Mouse (Mus musculus): ENCODE results near the gene Ccdc85b. TPM values are rescaled to one million over a fixed set of nuclear protein-coding genes. Genes with fewer than 3 reads are reported as not detected.
"Not testable (repeated sequence)": the region's sequence is repeated elsewhere in the genome, so short reads cannot be mapped to it uniquely, and the experiment has no call there.

Ccdc85b gene
- polyA plus RNA-seq, 1 experiment, result 3.3 TPM

DNA sequence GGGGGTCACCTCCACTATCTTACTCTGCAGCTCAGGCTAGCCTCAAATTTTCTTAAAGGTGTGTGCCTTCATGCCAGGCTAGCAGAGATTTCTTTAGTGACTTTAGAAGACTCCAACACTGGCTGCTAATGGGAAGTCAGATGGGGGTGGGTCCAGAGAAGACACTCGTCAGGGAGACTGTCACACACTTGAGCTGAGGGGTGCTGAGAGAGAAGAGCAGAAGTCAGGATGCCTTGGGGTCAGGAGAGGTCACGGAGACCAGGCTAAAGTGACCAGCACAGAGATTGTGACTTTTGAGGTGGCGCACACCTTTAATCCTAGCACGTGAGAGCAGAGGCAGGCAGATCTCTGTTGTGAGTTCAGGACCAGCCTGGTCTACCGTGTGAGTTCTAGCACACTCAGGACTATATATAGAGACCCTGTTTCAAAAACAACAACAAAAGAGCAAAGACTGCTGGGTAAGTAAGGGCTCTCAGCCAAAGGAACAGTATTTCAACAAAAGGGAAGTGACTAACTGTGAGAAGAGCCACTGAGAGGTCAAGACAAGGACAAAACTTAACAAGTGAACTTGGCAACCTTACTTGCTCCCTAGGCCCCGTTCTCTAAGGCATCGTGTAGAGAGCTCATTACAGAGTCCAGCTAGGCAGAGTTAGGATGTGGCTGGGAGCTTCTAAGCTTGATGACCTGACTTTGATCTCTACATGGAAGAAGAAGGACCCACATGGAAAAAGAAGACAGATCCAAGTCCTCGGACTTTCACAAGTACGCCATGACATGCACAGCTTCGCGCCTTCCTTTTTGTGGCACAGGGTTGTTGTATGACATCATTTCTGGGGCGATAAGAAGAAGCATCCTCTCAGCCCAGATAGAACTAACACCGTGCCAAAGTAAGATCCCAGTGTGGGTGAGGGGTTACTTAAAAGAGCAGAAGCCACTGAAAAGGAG, 49.4 kb downstream of the Ccdc85b start:
- Histone ChIP-seq H3K4me1 (ENCODE audit: control insufficient read depth, insufficient read depth, low read length) (peaks cover 3% of the 10 kb centered on the region), H3K27me3 (ENCODE audit: control insufficient read depth, insufficient read depth, low read length, poor library complexity, severe bottlenecking) (no peaks in the 10 kb centered on the region), H3K9ac (ENCODE audit: low read depth, poor library complexity, severe bottlenecking) (no peak overlapping the region), H3K9me3 (replicated peaks; ENCODE audit: control insufficient read depth, insufficient read depth, low read length, poor library complexity, severe bottlenecking) (no peaks in the 10 kb centered on the region), H3K27ac (ENCODE audit: insufficient read depth, low read length) (no peak overlapping the region), H3K36me3 (ENCODE audit: control insufficient read depth, insufficient read depth, low read length, poor library complexity, severe bottlenecking) (no peaks in the 10 kb centered on the region), H3K4me3 (ENCODE audit: low read depth, low read length) (no peak overlapping the region)
- TF ChIP-seq EP300 (IDR thresholded peaks at IDR 0.05; ENCODE audit: insufficient read depth, low read depth, low read length), result no peak
- no peak for TF ChIP-seq POLR2A (IDR thresholded peaks at IDR 0.05; ENCODE audit: insufficient read depth, low read length)
- no peak for TF ChIP-seq CTCF (IDR thresholded peaks at IDR 0.05; ENCODE audit: low read depth, low read length)

DNA sequence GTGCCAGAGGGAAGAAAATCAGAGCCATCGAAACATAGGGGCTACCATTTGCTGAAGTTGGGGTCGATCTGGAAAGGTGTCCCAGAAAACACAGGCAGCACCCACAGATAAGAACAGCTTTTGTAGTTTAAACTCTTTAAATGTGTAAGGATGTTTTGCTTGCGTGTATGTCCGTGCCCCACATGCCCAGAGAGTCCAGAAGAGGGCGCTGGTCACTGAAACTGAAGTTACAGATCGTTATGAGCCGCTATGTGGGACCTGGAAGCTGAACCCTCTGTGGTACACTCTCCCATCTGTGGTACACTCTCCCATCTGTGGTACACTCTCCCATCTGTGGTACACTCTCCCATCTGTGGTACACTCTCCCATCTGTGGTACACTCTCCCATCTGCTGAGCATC, 50.6 kb downstream of the Ccdc85b start:
- Histone ChIP-seq H3K36me3 (ENCODE audit: control insufficient read depth, insufficient read depth, low read length, poor library complexity, severe bottlenecking) (no peaks in the 10 kb centered on the region), H3K9ac (ENCODE audit: low read depth, poor library complexity, severe bottlenecking) (peak overlapping the region; percentile 72), H3K4me3 (ENCODE audit: low read depth, low read length) (peak overlapping the region; percentile 94), H3K4me1 (ENCODE audit: control insufficient read depth, insufficient read depth, low read length) (peaks cover 3% of the 10 kb centered on the region), H3K9me3 (replicated peaks; ENCODE audit: control insufficient read depth, insufficient read depth, low read length, poor library complexity, severe bottlenecking) (no peaks in the 10 kb centered on the region), H3K27ac (ENCODE audit: insufficient read depth, low read length) (peak overlapping the region; percentile 85), H3K27me3 (ENCODE audit: control insufficient read depth, insufficient read depth, low read length, poor library complexity, severe bottlenecking) (no peaks in the 10 kb centered on the region)
- TF ChIP-seq CTCF (IDR thresholded peaks at IDR 0.05; ENCODE audit: low read depth, low read length) (peak; percentile 73), EP300 (IDR thresholded peaks at IDR 0.05; ENCODE audit: insufficient read depth, low read depth, low read length) (no peak), POLR2A (IDR thresholded peaks at IDR 0.05; ENCODE audit: insufficient read depth, low read length) (no peak)

DNA sequence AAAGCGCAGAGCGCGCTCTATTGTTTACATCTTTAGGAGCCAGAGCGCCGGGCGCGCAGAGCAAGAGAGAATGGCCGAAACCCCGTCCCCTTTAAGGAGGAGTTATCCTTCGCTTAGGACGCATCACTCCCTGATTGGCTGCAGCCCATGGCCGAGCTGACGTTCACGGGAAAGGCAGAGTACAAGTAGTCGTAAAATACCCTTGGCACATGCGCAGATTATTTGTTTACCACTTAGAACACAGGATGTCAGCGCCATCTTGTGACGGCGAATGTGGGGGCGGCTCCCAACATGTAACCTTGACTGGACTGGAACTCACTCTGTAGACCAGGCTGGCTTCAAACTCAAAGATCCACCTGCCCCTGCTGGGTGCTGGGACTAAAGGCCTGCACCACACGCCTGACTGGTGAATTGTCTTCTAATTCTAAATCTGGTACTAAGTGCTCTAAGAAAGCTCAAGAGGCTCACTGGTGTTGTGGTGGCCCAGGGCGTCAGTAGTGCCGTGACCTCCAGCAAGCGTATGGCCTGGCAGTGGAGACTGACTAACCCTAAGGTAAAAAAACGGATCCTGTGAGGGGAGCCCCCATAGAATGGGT, 51.1 kb downstream of the Ccdc85b start:
- Histone ChIP-seq H3K9ac (ENCODE audit: low read depth, poor library complexity, severe bottlenecking) (peak overlapping the region; percentile 72), H3K4me3 (ENCODE audit: low read depth, low read length) (peak overlapping the region; percentile 94), H3K27ac (ENCODE audit: insufficient read depth, low read length) (peak overlapping the region; percentile 85)
- not testable (repeated sequence) for H3K9me3 ChIP-seq (replicated peaks; ENCODE audit: control insufficient read depth, insufficient read depth, low read length, poor library complexity, severe bottlenecking); H3K36me3 ChIP-seq (ENCODE audit: control insufficient read depth, insufficient read depth, low read length, poor library complexity, severe bottlenecking); H3K4me1 ChIP-seq (ENCODE audit: control insufficient read depth, insufficient read depth, low read length); H3K27me3 ChIP-seq (ENCODE audit: control insufficient read depth, insufficient read depth, low read length, poor library complexity, severe bottlenecking)
- TF ChIP-seq CTCF (IDR thresholded peaks at IDR 0.05; ENCODE audit: low read depth, low read length), result peak; percentile 0

DNA sequence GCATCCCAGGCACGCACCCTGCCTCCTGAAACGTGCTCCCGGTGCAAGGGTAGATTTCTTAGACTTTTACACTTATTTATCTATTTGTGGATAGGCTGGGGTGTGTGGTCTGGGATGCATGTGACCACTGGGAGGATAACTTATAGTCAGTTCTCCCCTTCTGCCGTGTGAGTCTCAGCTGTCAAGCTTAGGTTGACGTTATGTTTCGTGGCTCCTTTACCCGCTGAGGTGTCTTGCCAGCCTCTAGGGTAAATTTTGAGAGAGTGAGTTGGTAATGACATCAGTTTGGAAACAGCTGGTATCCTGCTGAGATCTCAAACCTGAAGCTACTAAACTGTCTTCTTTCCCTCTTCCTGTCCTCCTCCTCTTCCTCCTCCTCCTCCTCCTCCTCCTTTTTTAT, 51.8 kb downstream of the Ccdc85b start:
- TF ChIP-seq POLR2A (IDR thresholded peaks at IDR 0.05; ENCODE audit: insufficient read depth, low read length) (no peak), CTCF (IDR thresholded peaks at IDR 0.05; ENCODE audit: low read depth, low read length) (no peak), EP300 (IDR thresholded peaks at IDR 0.05; ENCODE audit: insufficient read depth, low read depth, low read length) (no peak)
- peak overlapping the region; percentile 44 for H3K4me3 ChIP-seq (ENCODE audit: low read depth, low read length)
- peak overlapping the region; percentile 39 for H3K9ac ChIP-seq (ENCODE audit: low read depth, poor library complexity, severe bottlenecking)
- peaks cover 3% of the 10 kb centered on the region for H3K4me1 ChIP-seq (ENCODE audit: control insufficient read depth, insufficient read depth, low read length)
- no peaks in the 10 kb centered on the region for H3K27me3 ChIP-seq (ENCODE audit: control insufficient read depth, insufficient read depth, low read length, poor library complexity, severe bottlenecking)
- H3K27ac ChIP-seq (ENCODE audit: insufficient read depth, low read length), result peak overlapping the region; percentile 64
- no peaks in the 10 kb centered on the region for H3K9me3 ChIP-seq (replicated peaks; ENCODE audit: control insufficient read depth, insufficient read depth, low read length, poor library complexity, severe bottlenecking)
- H3K36me3 ChIP-seq (ENCODE audit: control insufficient read depth, insufficient read depth, low read length, poor library complexity, severe bottlenecking), result no peaks in the 10 kb centered on the region

Other genes with a start within 250 kb of the Ccdc85b start
- 18.3 and 22.0 TPM in 2 replicates for gene Pacs1, start 184.8 kb downstream of the Ccdc85b start, polyA plus RNA-seq (2011; ENCODE audit: insufficient read depth, insufficient read length, low read depth, missing spikeins)
- gene Sf3b2, start 162.4 kb downstream of the Ccdc85b start, polyA plus RNA-seq (2011; ENCODE audit: insufficient read depth, insufficient read length, low read depth, missing spikeins), result 179 and 185 TPM in 2 replicates
- gene Gal3st3, start 159.6 kb downstream of the Ccdc85b start, polyA plus RNA-seq (2011; ENCODE audit: insufficient read depth, insufficient read length, low read depth, missing spikeins), result 2.5 and 2.9 TPM in 2 replicates
- gene Catsper1, start 122.2 kb downstream of the Ccdc85b start, polyA plus RNA-seq (2011; ENCODE audit: insufficient read depth, insufficient read length, low read depth, missing spikeins), result not detected in 2 replicates
- gene Cst6, start 108.3 kb downstream of the Ccdc85b start, polyA plus RNA-seq (2011; ENCODE audit: insufficient read depth, insufficient read length, low read depth, missing spikeins), result 0.62 and 1.6 TPM in 2 replicates
- gene Eif1ad, start 91.2 kb downstream of the Ccdc85b start, polyA plus RNA-seq (2011; ENCODE audit: insufficient read depth, insufficient read length, low read depth, missing spikeins), result 33.1 and 36.6 TPM in 2 replicates
- 370 and 395 TPM in 2 replicates for gene Banf1, start 90.7 kb downstream of the Ccdc85b start, polyA plus RNA-seq (2011; ENCODE audit: insufficient read depth, insufficient read length, low read depth, missing spikeins)
- gene Sart1, start 69.2 kb downstream of the Ccdc85b start, polyA plus RNA-seq (2011; ENCODE audit: insufficient read depth, insufficient read length, low read depth, missing spikeins), result 49.1 and 67.8 TPM in 2 replicates
- 0.49 TPM in 1 of 2 replicates, not detected in the other for gene Tsga10ip, start 55.4 kb downstream of the Ccdc85b start, polyA plus RNA-seq (2011; ENCODE audit: insufficient read depth, insufficient read length, low read depth, missing spikeins)
- 138 and 154 TPM in 2 replicates for gene Drap1, start 32.9 kb downstream of the Ccdc85b start, polyA plus RNA-seq (2011; ENCODE audit: insufficient read depth, insufficient read length, low read depth, missing spikeins)
- gene AI837181, start 32.8 kb downstream of the Ccdc85b start, polyA plus RNA-seq (2011; ENCODE audit: insufficient read depth, insufficient read length, low read depth, missing spikeins), result 17.5 and 21.9 TPM in 2 replicates
- 1.3 and 2.3 TPM in 2 replicates for gene Fosl1, start 10.3 kb downstream of the Ccdc85b start, polyA plus RNA-seq (2011; ENCODE audit: insufficient read depth, insufficient read length, low read depth, missing spikeins)
- gene Fibp, start 2.7 kb upstream of the Ccdc85b start, polyA plus RNA-seq (2011; ENCODE audit: insufficient read depth, insufficient read length, low read depth, missing spikeins), result 37.7 and 47.6 TPM in 2 replicates
- gene Ctsw, start 10.6 kb upstream of the Ccdc85b start, polyA plus RNA-seq (2011; ENCODE audit: insufficient read depth, insufficient read length, low read depth, missing spikeins), result 1.2 and 1.6 TPM in 2 replicates
- gene Efemp2, start 16.1 kb upstream of the Ccdc85b start, polyA plus RNA-seq (2011; ENCODE audit: insufficient read depth, insufficient read length, low read depth, missing spikeins), result 21.5 and 24.6 TPM in 2 replicates
- gene Mus81, start 30.5 kb upstream of the Ccdc85b start, polyA plus RNA-seq (2011; ENCODE audit: insufficient read depth, insufficient read length, low read depth, missing spikeins), result 14.4 and 19.6 TPM in 2 replicates
- 878 and 879 TPM in 2 replicates for gene Cfl1, start 32.6 kb upstream of the Ccdc85b start, polyA plus RNA-seq (2011; ENCODE audit: insufficient read depth, insufficient read length, low read depth, missing spikeins)
- 0.99 and 1.5 TPM in 2 replicates for gene 1700020D05Rik, start 45.9 kb upstream of the Ccdc85b start, polyA plus RNA-seq (2011; ENCODE audit: insufficient read depth, insufficient read length, low read depth, missing spikeins)
- gene Snx32, start 52.6 kb upstream of the Ccdc85b start, polyA plus RNA-seq (2011; ENCODE audit: insufficient read depth, insufficient read length, low read depth, missing spikeins), result 6.4 and 7.7 TPM in 2 replicates
- 0.46 and 0.52 TPM in 2 replicates for gene Ovol1, start 102.8 kb upstream of the Ccdc85b start, polyA plus RNA-seq (2011; ENCODE audit: insufficient read depth, insufficient read length, low read depth, missing spikeins)
- 1.9 TPM in 2 replicates for gene Ap5b1, start 110.1 kb upstream of the Ccdc85b start, polyA plus RNA-seq (2011; ENCODE audit: insufficient read depth, insufficient read length, low read depth, missing spikeins)
- gene Rnaseh2c, start 144.0 kb upstream of the Ccdc85b start, polyA plus RNA-seq (2011; ENCODE audit: insufficient read depth, insufficient read length, low read depth, missing spikeins), result 47.2 and 56.5 TPM in 2 replicates
- gene Kat5, start 152.3 kb upstream of the Ccdc85b start, polyA plus RNA-seq (2011; ENCODE audit: insufficient read depth, insufficient read length, low read depth, missing spikeins), result 50.9 and 65.5 TPM in 2 replicates
- 28.5 and 32.9 TPM in 2 replicates for gene Rela, start 179.6 kb upstream of the Ccdc85b start, polyA plus RNA-seq (2011; ENCODE audit: insufficient read depth, insufficient read length, low read depth, missing spikeins)
- 13.7 and 19.1 TPM in 2 replicates for gene Sipa1, start 205.8 kb upstream of the Ccdc85b start, polyA plus RNA-seq (2011; ENCODE audit: insufficient read depth, insufficient read length, low read depth, missing spikeins)
- 25.8 and 27.8 TPM in 2 replicates for gene Map3k11, start 230.8 kb upstream of the Ccdc85b start, polyA plus RNA-seq (2011; ENCODE audit: insufficient read depth, insufficient read length, low read depth, missing spikeins)
- 39.7 and 43.7 TPM in 2 replicates for gene Pcnx3, start 231.0 kb upstream of the Ccdc85b start, polyA plus RNA-seq (2011; ENCODE audit: insufficient read depth, insufficient read length, low read depth, missing spikeins)
- gene Kcnk7, start 246.5 kb upstream of the Ccdc85b start, polyA plus RNA-seq (2011; ENCODE audit: insufficient read depth, insufficient read length, low read depth, missing spikeins), result not detected in 2 replicates

Data from ES-Bruce4 (cell line).